Mouse (Mus musculus): ENCODE measurements around the gene Olfr873. TPM values are rescaled to one million over a fixed set of nuclear protein-coding genes. Genes with fewer than 3 reads are reported as not detected.
"Not testable (repeated sequence)": the region's sequence is repeated elsewhere in the genome, so short reads cannot be mapped to it uniquely, and the experiment has no call there.

Gene Olfr873
- polyA plus RNA-seq (2015; fragmentation: Nextera tagmentation; extraction: Ambion mirVana): not detected in 2 replicates

- 83% methylated on average over 1 of the region's 1 CpGs for WGBS
Observed at GRCm38 (mm10) chr9:20298232-20298631, at the start of gene Olfr873. Olfr873 (plus strand) TSS chr9:20298532.

GRCm38 (mm10) chr9:20282051-20282450 lies 16.3 kb upstream of the Olfr873 start, which contains the start of gene Olfr39:
Olfr39 (plus strand) TSS chr9:20282351.
- ATAC-seq: no peak
- Histone ChIP-seq H3K27me3 (no peaks in the 10 kb centered on the region), H3K36me3 (no peaks in the 10 kb centered on the region), H3K27ac (no peak within 1 kb of the TSS), H3K4me2 (replicated peaks) (no peak within 1 kb of the TSS), H3K4me1 (replicated peaks) (no peaks in the 10 kb centered on the region), H3K9ac (replicated peaks) (no peak within 1 kb of the TSS), H3K4me3 (replicated peaks) (no peak within 1 kb of the TSS), H3K9me3 (no peaks in the 10 kb centered on the region; the same call in 1 of the 2 replicates)
- 82% methylated on average over 1 of the region's 1 CpGs for WGBS

More at GRCm38 (mm10) chr9:20298232-20298631, at the start of gene Olfr873:
- Histone ChIP-seq H3K4me2 (replicated peaks) (no peak within 1 kb of the TSS), H3K27me3 (no peaks in the 10 kb centered on the region), H3K4me1 (replicated peaks) (no peaks in the 10 kb centered on the region), H3K9ac (replicated peaks) (no peak within 1 kb of the TSS), H3K27ac (no peak within 1 kb of the TSS), H3K4me3 (replicated peaks) (no peak within 1 kb of the TSS), H3K9me3 (peaks cover 4% of the 10 kb centered on the region), H3K36me3 (no peaks in the 10 kb centered on the region)
- no peak for ATAC-seq

- not testable (repeated sequence) for ATAC-seq; H3K4me2 ChIP-seq (replicated peaks); H3K4me3 ChIP-seq (replicated peaks); H3K27ac ChIP-seq; H3K36me3 ChIP-seq; H3K4me1 ChIP-seq (replicated peaks); H3K9me3 ChIP-seq; H3K27me3 ChIP-seq; H3K9ac ChIP-seq (replicated peaks)
- WGBS: 86% methylated on average over 5 of the region's 5 CpGs
Observed at GRCm38 (mm10) chr9:20295562-20295961, 2.8 kb upstream of the Olfr873 start.

- H3K27me3 ChIP-seq: no peaks in the 10 kb centered on the region
- ATAC-seq: no peak
- H3K4me2 ChIP-seq (replicated peaks): no peak within 1 kb of the TSS
- H3K9me3 ChIP-seq: no peaks in the 10 kb centered on the region
- H3K4me3 ChIP-seq (replicated peaks): no peak within 1 kb of the TSS
- no peak within 1 kb of the TSS for H3K9ac ChIP-seq (replicated peaks)
- no peak within 1 kb of the TSS for H3K27ac ChIP-seq
- no peaks in the 10 kb centered on the region for H3K36me3 ChIP-seq
- no peaks in the 10 kb centered on the region for H3K4me1 ChIP-seq (replicated peaks)
Observed at GRCm38 (mm10) chr9:20335994-20336393, 37.7 kb downstream of the Olfr873 start, which contains the start of gene Olfr18. Olfr18 (minus strand) TSS chr9:20336094.

- Histone ChIP-seq H3K4me1 (replicated peaks) (no peaks in the 10 kb centered on the region), H3K27ac (no peak overlapping the region), H3K4me2 (replicated peaks) (no peak overlapping the region), H3K27me3 (no peaks in the 10 kb centered on the region), H3K9ac (replicated peaks) (no peak overlapping the region), H3K36me3 (peaks cover 53% of the 10 kb centered on the region), H3K4me3 (replicated peaks) (no peak overlapping the region), H3K9me3 (peaks cover 4% of the 10 kb centered on the region; the same call in 1 of the 2 replicates)
- 91% methylated on average over 4 of the region's 4 CpGs for WGBS
- ATAC-seq: no peak
Observed at GRCm38 (mm10) chr9:20348501-20348900, 50.2 kb downstream of the Olfr873 start.

Other genes with a start within 250 kb of the Olfr873 start
- not detected in 2 replicates for gene Olfr867, start 241.0 kb upstream of the Olfr873 start, polyA plus RNA-seq (2015; fragmentation: Nextera tagmentation; extraction: Ambion mirVana)
- gene Olfr868, start 199.9 kb upstream of the Olfr873 start, polyA plus RNA-seq (2015; fragmentation: Nextera tagmentation; extraction: Ambion mirVana): not detected in 2 replicates
- not detected in 2 replicates for gene Olfr869, start 169.5 kb upstream of the Olfr873 start, polyA plus RNA-seq (2015; fragmentation: Nextera tagmentation; extraction: Ambion mirVana)
- not detected in 2 replicates for gene Olfr870, start 124.5 kb upstream of the Olfr873 start, polyA plus RNA-seq (2015; fragmentation: Nextera tagmentation; extraction: Ambion mirVana)
- gene Olfr871, start 86.3 kb upstream of the Olfr873 start, polyA plus RNA-seq (2015; fragmentation: Nextera tagmentation; extraction: Ambion mirVana): not detected in 2 replicates
- gene Olfr872, start 61.4 kb upstream of the Olfr873 start, polyA plus RNA-seq (2015; fragmentation: Nextera tagmentation; extraction: Ambion mirVana): not detected in 2 replicates
- gene Olfr39, start 16.2 kb upstream of the Olfr873 start, polyA plus RNA-seq (2015; fragmentation: Nextera tagmentation; extraction: Ambion mirVana): not detected in 2 replicates
- gene Olfr18, start 37.6 kb downstream of the Olfr873 start, polyA plus RNA-seq (2015; fragmentation: Nextera tagmentation; extraction: Ambion mirVana): 0.13 TPM in 1 of 2 replicates, not detected in the other
- 41.5 and 45.4 TPM in 2 replicates for gene Zfp560, start 86.6 kb downstream of the Olfr873 start, polyA plus RNA-seq (2015; fragmentation: Nextera tagmentation; extraction: Ambion mirVana)
- gene Zfp26, start 161.6 kb downstream of the Olfr873 start, polyA plus RNA-seq (2015; fragmentation: Nextera tagmentation; extraction: Ambion mirVana): 17.5 and 20.1 TPM in 2 replicates
- gene Zfp426, start 194.2 kb downstream of the Olfr873 start, polyA plus RNA-seq (2015; fragmentation: Nextera tagmentation; extraction: Ambion mirVana): 33.1 and 35.4 TPM in 2 replicates
- gene Zfp266, start 222.9 kb downstream of the Olfr873 start, polyA plus RNA-seq (2015; fragmentation: Nextera tagmentation; extraction: Ambion mirVana): 143 and 151 TPM in 2 replicates

Data from midbrain, embryonic 13.5 days (tissue).